In the genomic region with DNA sequence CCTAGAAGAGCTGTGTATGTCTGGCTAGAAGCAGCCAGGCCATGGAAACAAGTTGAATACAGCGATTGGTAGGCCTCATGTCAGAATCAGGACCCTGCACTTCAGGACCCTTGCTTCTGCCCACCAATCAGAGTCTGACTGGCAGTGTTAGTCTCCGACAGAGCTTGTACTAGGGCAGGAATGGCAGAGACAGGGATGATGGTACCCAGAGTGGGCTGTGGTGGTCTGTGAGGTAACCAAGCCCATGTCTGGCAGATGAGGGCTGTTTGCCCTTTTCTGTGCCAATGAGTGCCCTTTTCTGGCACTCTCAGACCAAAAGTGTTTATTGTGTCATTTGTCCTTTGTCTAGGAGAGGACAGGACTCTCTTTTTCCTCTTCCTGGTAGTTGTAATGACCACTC, we compare ENCODE assay signal across 2 mouse cellular contexts. TPM values are rescaled to one million over a fixed set of nuclear protein-coding genes. Genes with fewer than 3 reads are reported as not detected.
DNase-seq lines count a peak whose midpoint lies in the region; ATAC-seq lines count a peak whose summit lies in the region.
"Not testable (repeated sequence)": the region's sequence is repeated elsewhere in the genome, so short reads cannot be mapped to it uniquely, and the experiment has no call there.

No protein-coding gene starts in this region.

- WGBS in midbrain, embryonic 11.5 days: 92% methylated on average over 2 of the region's 2 CpGs

- H3K9ac ChIP-seq in midbrain, embryonic 11.5 days (ENCODE audit: low read length): not testable (repeated sequence)

- not testable (repeated sequence) for H3K4me1 ChIP-seq in midbrain, embryonic 11.5 days (ENCODE audit: control insufficient read depth, insufficient read depth, low read length)

- ATAC-seq in midbrain, embryonic 11.5 days (ENCODE audit: low FRiP score): not testable (repeated sequence)

- not testable (repeated sequence) for H3K4me3 ChIP-seq in midbrain, embryonic 11.5 days (ENCODE audit: low read depth, low read length)

- not testable (repeated sequence) for H3K9me3 ChIP-seq in midbrain, embryonic 11.5 days (ENCODE audit: control insufficient read depth, low read length)

- H3K27me3 ChIP-seq in midbrain, embryonic 11.5 days (ENCODE audit: control insufficient read depth, insufficient read depth, low read length): not testable (repeated sequence)

- not testable (repeated sequence) for H3K4me2 ChIP-seq in midbrain, embryonic 11.5 days

- peak; percentile 67 for DNase-seq in heart, adult 11 months
- DNase-seq in midbrain, embryonic 11.5 days (ENCODE audit: low spot score, missing footprints): peak; percentile 62

- peaks cover 10% of the 10 kb centered on the region; the same call in 1 of the 2 replicates for H3K36me3 ChIP-seq in midbrain, embryonic 11.5 days (ENCODE audit: control insufficient read depth, insufficient read depth, low read length)

- H3K27ac ChIP-seq in midbrain, embryonic 11.5 days (ENCODE audit: low read depth, low read length): not testable (repeated sequence)

RNA-seq across cellular contexts. Expression of gene Ahcyl2, which starts 7.4 kb away (rescaled TPM):
- 11.3 and 11.8 TPM in 2 replicates for polyA plus RNA-seq in midbrain, embryonic 11.5 days (2014; fragmentation: Nextera tagmentation; extraction: Ambion mirVana)

RNA-seq across cellular contexts. Expression of gene Smo, which starts 25.1 kb away (rescaled TPM):
- 38.6 and 44.5 TPM in 2 replicates for polyA plus RNA-seq in midbrain, embryonic 11.5 days (2014; fragmentation: Nextera tagmentation; extraction: Ambion mirVana)
